Mouse (Mus musculus): ENCODE results near the gene Olfr979. TPM values are rescaled to one million over a fixed set of nuclear protein-coding genes. Genes with fewer than 3 reads are reported as not detected.
"Not testable (repeated sequence)": the region's sequence is repeated elsewhere in the genome, so short reads cannot be mapped to it uniquely, and the experiment has no call there.

Olfr979 gene
- polyA plus RNA-seq (2014; fragmentation: Nextera tagmentation; extraction: Ambion mirVana): not detected in 2 replicates

- no peaks in the 10 kb centered on the region for H3K9me3 ChIP-seq (ENCODE audit: control insufficient read depth, low read length)
- H3K9ac ChIP-seq (ENCODE audit: low read length): no peak within 1 kb of the TSS
- no peaks in the 10 kb centered on the region for H3K36me3 ChIP-seq (ENCODE audit: control insufficient read depth, insufficient read depth, low read length)
- no peaks in the 10 kb centered on the region for H3K27me3 ChIP-seq (ENCODE audit: control insufficient read depth, insufficient read depth, low read length)
- no peaks in the 10 kb centered on the region for H3K4me1 ChIP-seq (ENCODE audit: control insufficient read depth, insufficient read depth, low read length)
- no peak for DNase-seq (ENCODE audit: low spot score, missing footprints)
- no peak within 1 kb of the TSS for H3K4me2 ChIP-seq
- 91% methylated on average over 1 of the region's 1 CpGs for WGBS
- no peak within 1 kb of the TSS for H3K4me3 ChIP-seq (ENCODE audit: low read depth, low read length)
- no peak within 1 kb of the TSS for H3K27ac ChIP-seq (ENCODE audit: low read depth, low read length)
- no peak for ATAC-seq (ENCODE audit: low FRiP score)
These were observed at the start of gene Olfr979 for GRCm38 (mm10) chr9:40003365-40003764. TSS of gene Olfr979 (minus strand) at chr9:40003465.

GRCm38 (mm10) chr9:40050138-40050537, 46.9 kb upstream of the Olfr979 start:
- DNase-seq (ENCODE audit: low spot score, missing footprints): no peak
- H3K27me3 ChIP-seq (ENCODE audit: control insufficient read depth, insufficient read depth, low read length): no peaks in the 10 kb centered on the region
- ATAC-seq (ENCODE audit: low FRiP score): no peak
- H3K4me3 ChIP-seq (ENCODE audit: low read depth, low read length): no peak overlapping the region
- WGBS: 92% methylated on average over 19 of the region's 19 CpGs
- no peak overlapping the region for H3K9ac ChIP-seq (ENCODE audit: low read length)
- H3K4me2 ChIP-seq: no peak overlapping the region
- no peak overlapping the region for H3K27ac ChIP-seq (ENCODE audit: low read depth, low read length)
- H3K36me3 ChIP-seq (ENCODE audit: control insufficient read depth, insufficient read depth, low read length): no peaks in the 10 kb centered on the region
- H3K9me3 ChIP-seq (ENCODE audit: control insufficient read depth, low read length): no peaks in the 10 kb centered on the region
- no peaks in the 10 kb centered on the region for H3K4me1 ChIP-seq (ENCODE audit: control insufficient read depth, insufficient read depth, low read length)

DNA sequence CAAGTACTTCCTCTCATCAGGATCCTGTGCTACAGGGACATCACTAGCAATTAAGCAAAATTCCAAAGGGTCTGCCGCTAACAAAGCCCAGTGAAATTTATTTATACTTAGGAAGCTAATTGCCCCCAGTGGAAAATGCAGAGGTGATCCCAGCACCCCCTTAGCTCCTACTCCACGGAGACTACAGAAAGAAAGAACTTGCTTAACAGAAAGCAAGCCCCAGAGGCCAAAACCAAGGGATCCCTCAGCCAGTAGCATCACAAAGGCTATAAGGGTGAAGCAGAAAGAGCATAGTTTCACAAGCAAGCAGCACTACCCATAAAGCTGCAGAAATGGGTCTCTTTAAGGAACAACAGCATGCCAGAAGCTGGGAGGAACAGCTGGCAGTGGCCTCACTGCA, 17.9 kb upstream of the Olfr979 start, which contains the start of gene Olfr981:
Gene Olfr981, plus strand, starts transcription at position 301 of the 400 bp plus-strand sequence.
- DNase-seq (ENCODE audit: low spot score, missing footprints): no peak
- no peak for ATAC-seq (ENCODE audit: low FRiP score)
- H3K4me2 ChIP-seq: no peak within 1 kb of the TSS
- H3K4me3 ChIP-seq (ENCODE audit: low read depth, low read length): no peak within 1 kb of the TSS
- H3K27ac ChIP-seq (ENCODE audit: low read depth, low read length): no peak within 1 kb of the TSS
- WGBS: 78% methylated on average over 2 of the region's 2 CpGs
- H3K9ac ChIP-seq (ENCODE audit: low read length): no peak within 1 kb of the TSS
- no peaks in the 10 kb centered on the region for H3K4me1 ChIP-seq (ENCODE audit: control insufficient read depth, insufficient read depth, low read length)
- H3K27me3 ChIP-seq (ENCODE audit: control insufficient read depth, insufficient read depth, low read length): no peaks in the 10 kb centered on the region
- H3K9me3 ChIP-seq (ENCODE audit: control insufficient read depth, low read length): no peaks in the 10 kb centered on the region
- H3K36me3 ChIP-seq (ENCODE audit: control insufficient read depth, insufficient read depth, low read length): no peaks in the 10 kb centered on the region

DNA sequence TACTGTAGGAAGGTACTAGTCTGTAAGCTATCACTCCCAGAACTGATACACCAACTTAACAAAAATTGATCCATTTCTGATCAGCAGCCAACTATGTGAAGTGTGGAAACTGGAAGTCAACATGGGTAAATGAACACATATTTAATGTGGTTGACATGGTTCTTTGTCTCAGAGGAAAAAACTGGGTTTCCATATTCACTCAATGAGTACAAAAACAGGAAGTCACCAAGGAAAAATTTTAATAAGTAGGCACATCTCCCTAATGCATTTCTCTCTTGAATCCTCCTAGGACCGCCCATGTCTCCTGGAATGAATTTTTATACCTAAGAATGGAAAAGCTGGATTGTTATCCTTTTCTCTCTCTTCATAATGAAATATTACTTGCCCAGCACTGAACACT, 6.2 kb upstream of the Olfr979 start, which contains the start of gene Olfr980:
Gene Olfr980, minus strand, starts transcription at position 101 of the 400 bp plus-strand sequence.
- Histone ChIP-seq H3K27ac (ENCODE audit: low read depth, low read length) (no peak within 1 kb of the TSS), H3K36me3 (ENCODE audit: control insufficient read depth, insufficient read depth, low read length) (no peaks in the 10 kb centered on the region), H3K4me1 (ENCODE audit: control insufficient read depth, insufficient read depth, low read length) (no peaks in the 10 kb centered on the region), H3K9me3 (ENCODE audit: control insufficient read depth, low read length) (no peaks in the 10 kb centered on the region), H3K9ac (ENCODE audit: low read length) (no peak within 1 kb of the TSS), H3K27me3 (ENCODE audit: control insufficient read depth, insufficient read depth, low read length) (no peaks in the 10 kb centered on the region), H3K4me2 (no peak within 1 kb of the TSS), H3K4me3 (ENCODE audit: low read depth, low read length) (no peak within 1 kb of the TSS)
- DNase-seq (ENCODE audit: low spot score, missing footprints): no peak
- no peak for ATAC-seq (ENCODE audit: low FRiP score)
- 95% methylated on average over 1 of the region's 1 CpGs for WGBS

DNA sequence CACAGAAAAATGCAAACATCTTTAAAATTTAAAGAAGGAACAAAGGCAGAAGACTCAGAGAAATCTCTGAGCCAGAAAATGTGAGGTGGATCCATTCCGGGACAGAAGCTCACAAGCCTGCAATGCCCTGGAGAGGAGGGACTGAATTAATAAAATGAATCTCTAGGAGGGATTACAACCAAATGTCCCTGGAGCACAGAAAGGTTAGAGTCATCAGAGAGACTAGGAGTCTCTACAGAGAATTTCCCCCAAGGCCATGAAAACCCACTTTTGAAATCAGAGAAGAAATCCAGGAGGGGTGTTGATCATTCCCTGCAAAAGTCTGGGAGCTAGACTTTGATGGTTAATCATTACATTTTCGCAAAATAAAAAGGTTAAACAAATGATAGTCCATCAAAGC, 11.5 kb downstream of the Olfr979 start, which contains the start of gene Olfr978:
Gene Olfr978, plus strand, starts transcription at position 301 of the 400 bp plus-strand sequence.
- Histone ChIP-seq H3K27me3 (ENCODE audit: control insufficient read depth, insufficient read depth, low read length) (no peaks in the 10 kb centered on the region), H3K4me2 (no peak within 1 kb of the TSS), H3K4me3 (ENCODE audit: low read depth, low read length) (no peak within 1 kb of the TSS), H3K27ac (ENCODE audit: low read depth, low read length) (no peak within 1 kb of the TSS), H3K9me3 (ENCODE audit: control insufficient read depth, low read length) (no peaks in the 10 kb centered on the region), H3K36me3 (ENCODE audit: control insufficient read depth, insufficient read depth, low read length) (no peaks in the 10 kb centered on the region), H3K4me1 (ENCODE audit: control insufficient read depth, insufficient read depth, low read length) (no peaks in the 10 kb centered on the region), H3K9ac (ENCODE audit: low read length) (no peak within 1 kb of the TSS)
- ATAC-seq (ENCODE audit: low FRiP score) (no peak), DNase-seq (ENCODE audit: low spot score, missing footprints) (no peak)
- 85% methylated on average over 2 of the region's 2 CpGs for WGBS

GRCm38 (mm10) chr9:39976581-39977145, 26.6 kb downstream of the Olfr979 start:
- not testable (repeated sequence) for H3K27ac ChIP-seq (ENCODE audit: low read depth, low read length); H3K36me3 ChIP-seq (ENCODE audit: control insufficient read depth, insufficient read depth, low read length); DNase-seq (ENCODE audit: low spot score, missing footprints); H3K4me2 ChIP-seq; H3K27me3 ChIP-seq (ENCODE audit: control insufficient read depth, insufficient read depth, low read length); H3K4me1 ChIP-seq (ENCODE audit: control insufficient read depth, insufficient read depth, low read length); H3K9me3 ChIP-seq (ENCODE audit: control insufficient read depth, low read length); H3K9ac ChIP-seq (ENCODE audit: low read length); ATAC-seq (ENCODE audit: low FRiP score); H3K4me3 ChIP-seq (ENCODE audit: low read depth, low read length)
- WGBS: 97% methylated on average over 1 of the region's 1 CpGs

- H3K27me3 ChIP-seq (ENCODE audit: control insufficient read depth, insufficient read depth, low read length); DNase-seq (ENCODE audit: low spot score, missing footprints); H3K4me2 ChIP-seq; H3K27ac ChIP-seq (ENCODE audit: low read depth, low read length); H3K4me1 ChIP-seq (ENCODE audit: control insufficient read depth, insufficient read depth, low read length); ATAC-seq (ENCODE audit: low FRiP score); H3K36me3 ChIP-seq (ENCODE audit: control insufficient read depth, insufficient read depth, low read length); H3K9ac ChIP-seq (ENCODE audit: low read length); H3K4me3 ChIP-seq (ENCODE audit: low read depth, low read length); H3K9me3 ChIP-seq (ENCODE audit: control insufficient read depth, low read length): not testable (repeated sequence)
- WGBS: 74% methylated on average over 7 of the region's 9 CpGs
These were observed 42.2 kb downstream of the Olfr979 start, which contains the start of gene Olfr976 for GRCm38 (mm10) chr9:39961033-39961432. TSS of gene Olfr976 (minus strand) at chr9:39961133.

- H3K4me3 ChIP-seq (ENCODE audit: low read depth, low read length): no peak within 1 kb of the TSS
- no peaks in the 10 kb centered on the region for H3K4me1 ChIP-seq (ENCODE audit: control insufficient read depth, insufficient read depth, low read length)
- no peaks in the 10 kb centered on the region for H3K9me3 ChIP-seq (ENCODE audit: control insufficient read depth, low read length)
- H3K4me2 ChIP-seq: no peak within 1 kb of the TSS
- DNase-seq (ENCODE audit: low spot score, missing footprints): no peak
- H3K27me3 ChIP-seq (ENCODE audit: control insufficient read depth, insufficient read depth, low read length): no peaks in the 10 kb centered on the region
- no peak within 1 kb of the TSS for H3K27ac ChIP-seq (ENCODE audit: low read depth, low read length)
- no peaks in the 10 kb centered on the region for H3K36me3 ChIP-seq (ENCODE audit: control insufficient read depth, insufficient read depth, low read length)
- no peak for ATAC-seq (ENCODE audit: low FRiP score)
- 59% methylated on average over 1 of the region's 1 CpGs for WGBS
- H3K9ac ChIP-seq (ENCODE audit: low read length): no peak within 1 kb of the TSS
These were observed 51.3 kb downstream of the Olfr979 start, which contains the start of gene Olfr975 for GRCm38 (mm10) chr9:39951946-39952345. TSS of gene Olfr975 (minus strand) at chr9:39952046.

All from midbrain, embryonic 11.5 days (tissue).